Mouse (Mus musculus): ENCODE measurements around the gene Arrb1.
A peak's percentile ranks its signal among the peaks of the same experiment; 100 is the strongest.

The Arrb1 gene

DNA sequence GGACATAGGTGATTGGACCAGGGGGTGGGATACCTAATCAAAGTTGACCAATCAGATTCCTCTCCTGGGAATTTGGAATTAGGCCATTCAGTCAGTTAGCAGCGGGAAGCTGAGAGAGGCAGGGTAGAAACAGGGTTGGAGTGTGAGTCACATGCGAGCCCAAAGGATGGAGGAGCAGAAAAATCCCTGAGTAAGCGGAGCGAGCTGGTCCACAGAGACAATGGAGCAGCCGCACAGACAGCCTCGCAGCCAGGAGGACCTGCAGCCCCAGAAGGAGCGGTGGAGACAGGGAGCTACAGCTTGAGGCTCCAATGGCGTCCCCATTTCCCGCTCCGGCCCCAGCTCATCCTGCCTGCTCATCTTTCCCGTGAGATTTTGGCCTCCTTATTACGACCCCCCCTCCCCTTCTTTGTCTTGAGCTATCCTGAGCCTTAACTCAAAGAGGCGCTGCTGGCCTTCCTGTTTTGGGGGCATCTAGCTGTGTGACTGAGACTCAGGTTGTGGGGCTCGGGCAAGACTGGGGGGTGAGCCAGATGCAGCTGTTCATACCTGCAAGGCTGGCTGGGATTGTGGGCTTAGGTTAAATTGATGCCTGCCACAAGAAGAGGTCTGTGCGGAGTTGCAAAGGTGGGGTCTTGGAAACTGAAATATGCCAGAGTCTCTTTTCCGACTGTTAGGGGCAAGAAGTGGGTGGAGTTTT, 44.4 kb downstream of the Arrb1 start:
- DNase-seq (ENCODE audit: low read depth, low spot score) = peak; percentile 71

GRCm38 (mm10) chr7:99580247-99580646, 45.0 kb downstream of the Arrb1 start:
- no peak for DNase-seq (ENCODE audit: low read depth, low spot score)

DNA sequence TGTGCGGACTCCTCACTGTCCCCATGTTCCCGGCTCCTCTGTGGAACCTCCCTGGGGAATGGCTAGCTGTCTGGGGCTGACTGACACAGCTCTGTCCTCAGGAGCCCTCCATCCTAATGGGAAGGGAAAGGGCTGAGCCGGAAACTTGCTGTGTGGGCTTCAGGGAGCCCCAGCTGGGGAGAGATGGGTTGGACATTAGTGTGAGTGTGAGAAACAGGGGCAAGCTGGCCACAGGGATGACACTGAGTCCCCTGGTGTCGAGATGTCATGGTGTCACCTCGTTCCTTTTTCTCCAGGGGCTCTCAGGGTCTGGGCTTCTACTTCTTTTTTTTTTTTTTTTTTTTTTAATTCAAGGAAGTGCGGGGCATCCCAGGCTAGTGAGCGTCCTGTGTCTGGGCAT, 47.0 kb downstream of the Arrb1 start:
- no peak for DNase-seq (ENCODE audit: low read depth, low spot score)

GRCm38 (mm10) chr7:99582867-99583266, 47.6 kb downstream of the Arrb1 start:
- DNase-seq (ENCODE audit: low read depth, low spot score) = no peak

- no peak for DNase-seq (ENCODE audit: low read depth, low spot score)
Measured at GRCm38 (mm10) chr7:99583625-99584024, 48.4 kb downstream of the Arrb1 start.

DNA sequence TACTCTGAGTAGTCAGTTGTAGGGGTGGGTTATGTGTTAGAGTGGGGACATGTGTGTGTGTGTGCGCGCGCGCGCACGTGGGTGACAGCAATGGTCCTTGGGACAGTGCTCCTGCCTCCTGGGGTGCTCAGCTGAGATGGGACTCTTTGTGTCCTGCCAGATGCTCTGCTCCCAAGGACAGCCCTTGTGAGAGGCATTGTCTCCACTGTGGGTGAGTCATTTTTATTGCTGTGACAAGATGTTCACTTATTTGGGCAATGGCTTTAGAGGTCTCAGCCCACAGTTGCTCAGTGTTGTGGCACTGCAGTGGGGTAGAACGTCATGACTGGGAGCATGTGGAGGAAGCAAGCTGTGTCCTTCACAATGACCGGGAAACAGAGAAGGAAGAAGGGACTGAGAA, 50.7 kb downstream of the Arrb1 start:
- DNase-seq (ENCODE audit: low read depth, low spot score) = no peak

GRCm38 (mm10) chr7:99590064-99590463, 54.8 kb downstream of the Arrb1 start:
- peak; percentile 42 for DNase-seq (ENCODE audit: low read depth, low spot score)

- no peak for DNase-seq (ENCODE audit: low read depth, low spot score)
Measured at GRCm38 (mm10) chr7:99590646-99591045, 55.4 kb downstream of the Arrb1 start.

DNA sequence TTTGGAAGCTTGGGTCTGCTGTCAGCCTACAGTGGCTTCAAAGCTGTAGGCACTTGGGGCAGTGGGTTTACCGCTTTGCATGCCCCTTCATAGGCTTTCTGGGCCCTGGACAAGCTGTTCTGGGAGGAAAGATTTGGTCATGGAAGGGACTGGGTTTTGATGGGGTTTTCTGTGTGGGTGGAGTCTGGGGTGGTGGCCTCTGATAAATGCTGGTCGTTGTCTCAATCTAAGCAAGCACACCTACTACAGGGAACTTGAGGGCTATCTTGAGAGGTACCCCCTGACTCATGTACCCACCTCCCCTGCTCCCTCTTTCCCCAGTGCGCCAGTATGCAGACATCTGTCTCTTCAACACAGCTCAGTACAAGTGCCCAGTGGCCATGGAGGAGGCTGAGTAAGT, 57.4 kb downstream of the Arrb1 start:
- no peak for DNase-seq (ENCODE audit: low read depth, low spot score)

DNA sequence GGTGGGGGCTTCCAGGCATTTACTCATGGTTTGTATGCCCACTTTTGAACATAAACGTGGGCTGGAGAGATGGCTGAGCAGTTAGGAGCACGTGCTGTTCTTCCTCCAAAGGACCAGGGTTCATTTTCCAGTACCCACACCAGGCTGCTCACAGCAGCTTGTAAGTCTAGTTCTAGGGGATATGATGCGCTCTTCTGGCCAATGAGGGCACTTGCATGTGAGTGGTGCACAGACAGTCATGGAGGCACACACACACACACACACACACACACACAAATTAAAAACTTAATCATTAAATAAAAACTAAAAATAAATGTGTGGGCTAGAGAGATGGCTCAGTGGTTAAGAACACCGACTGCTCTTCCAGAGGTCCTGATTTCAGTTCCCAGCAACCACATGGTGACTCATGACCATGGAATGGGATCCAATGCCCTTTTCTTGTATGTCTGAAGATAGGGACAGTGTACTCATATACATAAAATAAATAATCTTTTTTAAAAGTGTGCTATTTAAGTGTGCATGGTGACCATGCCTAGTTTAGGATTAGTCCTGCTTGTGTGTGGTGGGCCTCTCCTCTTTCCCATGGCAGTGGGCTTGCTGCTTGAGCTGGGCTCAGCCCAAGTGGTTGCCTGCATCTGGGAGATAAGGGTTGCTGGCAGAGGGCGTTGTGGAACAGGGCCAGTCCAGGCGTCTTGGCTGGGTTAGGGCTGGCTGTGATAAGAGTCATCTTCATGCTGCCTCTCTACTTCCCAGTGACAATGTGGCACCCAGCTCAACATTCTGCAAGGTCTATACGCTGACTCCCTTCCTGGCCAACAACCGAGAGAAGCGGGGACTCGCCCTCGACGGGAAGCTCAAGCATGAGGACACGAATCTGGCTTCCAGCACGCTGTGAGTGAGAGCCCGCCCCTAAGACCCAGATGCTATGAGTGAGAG, 58.9 kb downstream of the Arrb1 start:
- no peak for DNase-seq (ENCODE audit: low read depth, low spot score)

DNA sequence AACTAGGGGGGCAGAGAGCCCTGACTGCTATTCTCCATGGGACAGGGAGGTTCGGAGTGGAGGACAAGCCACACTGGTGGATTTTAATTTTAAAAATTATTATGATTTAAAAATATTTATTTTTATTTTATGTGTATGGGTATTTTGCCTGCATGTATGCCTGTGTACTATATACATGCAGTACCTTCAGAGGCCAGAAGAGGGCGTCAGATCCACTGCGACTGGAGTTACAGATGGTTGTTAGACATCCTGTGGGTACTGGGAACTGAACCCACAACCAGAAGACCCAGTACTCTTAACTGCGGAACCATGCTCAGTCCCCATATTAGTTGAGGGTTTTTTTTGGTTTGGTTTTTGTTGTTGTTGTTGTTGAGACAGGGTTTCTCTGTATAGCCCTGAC, 63.5 kb downstream of the Arrb1 start:
- DNase-seq (ENCODE audit: low read depth, low spot score) = no peak

DNA sequence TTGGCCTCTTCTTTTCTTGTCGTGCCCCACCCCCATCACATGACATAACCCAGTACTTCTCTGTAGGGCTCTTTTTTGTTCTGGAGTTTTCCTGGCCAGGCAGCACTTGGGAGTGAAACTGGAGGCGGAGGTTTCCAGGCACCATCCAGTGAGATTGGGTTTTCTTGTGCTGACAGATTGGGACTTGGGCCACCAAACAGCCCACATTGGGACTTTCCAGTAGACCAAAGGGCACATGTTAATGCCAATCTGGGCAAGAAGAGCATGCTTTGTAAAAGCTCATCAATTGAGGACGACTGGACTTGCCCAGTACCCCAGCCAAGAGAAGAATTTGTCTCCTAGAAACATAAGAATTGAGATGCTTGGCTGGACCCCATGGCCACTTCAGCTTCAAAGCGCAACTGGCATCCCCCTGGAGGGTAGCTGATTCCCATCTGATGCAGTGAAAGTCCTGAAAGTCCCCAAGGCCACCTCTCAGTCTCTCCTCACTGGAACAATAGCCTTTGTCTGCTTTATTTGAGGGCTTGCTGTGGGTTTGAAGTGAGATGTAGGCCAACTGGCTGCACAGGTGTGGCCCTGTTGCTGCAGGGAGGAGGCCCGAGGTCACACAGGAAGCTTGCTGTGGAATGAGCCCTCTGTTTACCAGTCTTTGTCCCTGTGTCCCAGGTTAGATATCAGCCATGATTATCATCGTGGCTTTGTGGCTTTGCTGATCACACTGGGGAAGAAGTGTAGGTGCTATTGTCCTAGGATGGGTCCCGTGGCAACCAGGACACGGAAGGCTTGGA, 68.8 kb downstream of the Arrb1 start:
- DNase-seq (ENCODE audit: low read depth, low spot score) = no peak

GRCm38 (mm10) chr7:99605058-99605457, 69.8 kb downstream of the Arrb1 start:
- DNase-seq (ENCODE audit: low read depth, low spot score) = no peak

- DNase-seq (ENCODE audit: low read depth, low spot score) = no peak
Measured at GRCm38 (mm10) chr7:99606303-99606702, 71.0 kb downstream of the Arrb1 start.

GRCm38 (mm10) chr7:99606766-99607165, 71.5 kb downstream of the Arrb1 start:
- DNase-seq (ENCODE audit: low read depth, low spot score) = no peak

DNA sequence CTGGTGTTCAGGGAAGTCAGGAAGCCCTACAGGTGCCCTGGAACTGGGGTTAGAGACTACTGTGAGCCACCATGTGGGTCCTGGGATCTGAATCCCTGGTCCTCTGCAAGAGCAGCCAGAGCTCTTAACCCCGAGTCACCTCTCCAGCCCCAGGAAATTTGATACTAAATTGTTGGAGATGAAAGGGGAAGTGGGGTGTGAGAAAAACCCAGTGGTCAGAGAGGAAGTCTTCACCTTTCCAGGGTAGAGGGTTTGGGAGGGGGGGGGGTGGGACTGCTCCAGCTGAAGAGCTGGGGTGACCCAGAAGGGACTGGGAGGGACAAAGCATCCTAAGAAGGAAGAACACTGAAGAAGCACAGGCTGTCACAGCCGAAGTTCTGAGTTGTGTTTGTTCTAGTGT, 72.4 kb downstream of the Arrb1 start:
- DNase-seq (ENCODE audit: low read depth, low spot score) = no peak

DNA sequence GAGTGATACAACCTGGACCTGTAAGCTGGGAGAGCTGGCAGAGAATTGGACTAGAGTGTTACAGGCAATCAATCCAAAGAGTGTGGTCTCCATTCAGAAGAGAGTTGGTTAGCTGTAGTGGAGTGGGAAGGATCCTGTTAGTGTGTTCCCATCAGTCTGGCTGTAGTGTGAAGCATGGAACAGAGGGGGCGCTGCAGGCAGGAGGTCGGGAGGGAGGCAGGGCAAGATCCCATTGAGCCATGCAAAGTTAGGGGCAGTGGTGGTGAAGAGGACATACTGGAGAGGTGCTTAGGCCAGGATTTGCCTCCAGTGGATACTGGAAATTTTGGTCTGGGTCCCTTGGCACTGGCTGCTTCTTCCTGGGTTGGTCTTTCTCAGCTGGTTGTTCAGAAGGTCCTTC, 83.0 kb downstream of the Arrb1 start:
- no peak for DNase-seq (ENCODE audit: low read depth, low spot score)

GRCm38 (mm10) chr7:99618860-99619259, 83.6 kb downstream of the Arrb1 start:
- DNase-seq (ENCODE audit: low read depth, low spot score) = no peak

GRCm38 (mm10) chr7:99625722-99626375, 90.6 kb downstream of the Arrb1 start:
- peak; percentile 47 for DNase-seq (ENCODE audit: low read depth, low spot score)

DNA sequence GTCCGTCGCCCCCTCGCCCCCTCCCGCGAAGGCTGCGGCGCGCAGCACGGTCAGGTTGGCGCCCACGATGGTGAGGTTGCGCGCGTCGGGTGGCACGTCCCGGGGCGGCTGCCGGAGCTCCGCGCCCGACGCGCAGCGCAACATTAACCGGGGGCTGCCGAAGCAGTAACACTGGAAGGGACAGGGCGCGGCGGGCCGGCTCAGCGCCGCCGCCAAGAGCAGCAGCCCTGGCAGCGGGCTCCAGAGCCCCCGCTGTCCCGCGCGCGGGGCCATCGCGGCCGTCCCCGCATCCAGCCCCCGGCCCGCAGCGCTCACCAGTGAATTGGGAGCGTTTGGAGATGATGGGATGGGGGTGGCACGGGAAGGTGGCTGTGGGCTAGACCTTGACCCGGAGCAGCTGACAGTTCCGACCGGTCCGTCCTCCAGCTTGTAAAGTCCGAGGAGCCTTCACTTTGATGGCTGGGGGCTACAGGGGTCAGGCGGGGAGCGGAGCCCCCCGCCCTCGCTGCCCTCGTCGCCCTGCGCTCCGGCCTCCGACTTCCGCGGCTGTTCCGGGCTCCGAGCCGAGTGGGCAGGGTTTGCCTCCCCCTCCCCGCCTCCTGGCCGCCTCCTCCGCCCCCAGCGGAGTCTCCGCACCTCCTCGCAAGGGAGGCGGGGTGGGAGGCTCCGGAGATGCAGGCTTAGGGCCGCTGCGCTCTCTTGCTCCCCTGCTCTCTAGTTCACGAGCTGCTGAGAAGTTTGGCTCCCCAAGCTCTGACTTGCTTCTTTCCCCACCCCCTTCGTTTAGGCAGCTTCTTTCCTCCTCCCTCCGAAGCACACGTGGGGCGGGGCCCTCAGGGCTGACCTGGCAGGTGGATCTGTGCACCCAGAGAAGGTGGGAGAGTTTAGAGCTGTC, 91.4 kb downstream of the Arrb1 start, which contains the start of gene Tpbgl:
Tpbgl (minus strand) TSS at position 728 of the 895 bp plus-strand sequence.
- DNase-seq (ENCODE audit: low read depth, low spot score) = no peak
